Mouse (Mus musculus): ENCODE results near the gene Zscan29.

Gene Zscan29

GRCm38 (mm10) chr2:121170980-121171742 lies at the start of gene Zscan29:
TSS of gene Zscan29 (minus strand) at chr2:121171125.
- DNase-seq = peak; percentile 84

- DNase-seq = no peak
Measured at GRCm38 (mm10) chr2:121219994-121220393, 49.1 kb upstream of the Zscan29 start.

GRCm38 (mm10) chr2:121219177-121219576 lies 48.3 kb upstream of the Zscan29 start:
- no peak for DNase-seq

GRCm38 (mm10) chr2:121214491-121214890 lies 43.6 kb upstream of the Zscan29 start:
- DNase-seq = no peak

GRCm38 (mm10) chr2:121206541-121206940 lies 35.6 kb upstream of the Zscan29 start:
- DNase-seq = no peak

- DNase-seq = no peak
Measured at GRCm38 (mm10) chr2:121204276-121204675, 33.4 kb upstream of the Zscan29 start.

- no peak for DNase-seq
Measured at GRCm38 (mm10) chr2:121195466-121195865, 24.5 kb upstream of the Zscan29 start.

GRCm38 (mm10) chr2:121188530-121188929 lies 17.6 kb upstream of the Zscan29 start:
- DNase-seq = no peak

- no peak for DNase-seq
Measured at GRCm38 (mm10) chr2:121184142-121184541, 13.2 kb upstream of the Zscan29 start.

GRCm38 (mm10) chr2:121183431-121183830 lies 12.5 kb upstream of the Zscan29 start:
- peak; percentile 77 for DNase-seq

GRCm38 (mm10) chr2:121178828-121179479 lies 8.0 kb upstream of the Zscan29 start:
- no peak for DNase-seq

- no peak for DNase-seq
Measured at GRCm38 (mm10) chr2:121170481-121170971, 399 bp downstream of the Zscan29 start, which contains the start of gene Tubgcp4. TSS of gene Tubgcp4 (plus strand) at chr2:121170654.

- peak; percentile 25 for DNase-seq
Measured at GRCm38 (mm10) chr2:121169902-121170301, 1.0 kb downstream of the Zscan29 start.

GRCm38 (mm10) chr2:121169173-121169572 lies 1.8 kb downstream of the Zscan29 start:
- no peak for DNase-seq

- DNase-seq = no peak
Measured at GRCm38 (mm10) chr2:121153100-121153499, 17.8 kb downstream of the Zscan29 start.

- DNase-seq = no peak
Measured at GRCm38 (mm10) chr2:121149679-121150078, 21.2 kb downstream of the Zscan29 start.

- DNase-seq = no peak
Measured at GRCm38 (mm10) chr2:121142415-121142814, 28.5 kb downstream of the Zscan29 start.

GRCm38 (mm10) chr2:121141216-121142035 lies 29.5 kb downstream of the Zscan29 start:
- DNase-seq = no peak

GRCm38 (mm10) chr2:121140018-121140882 lies 30.7 kb downstream of the Zscan29 start, which contains the start of the genes Adal and Lcmt2:
TSS of gene Adal (plus strand) at chr2:121140428.
TSS of gene Lcmt2 (minus strand) at chr2:121140653.
- peak; percentile 92 for DNase-seq

GRCm38 (mm10) chr2:121139266-121140017 lies 31.5 kb downstream of the Zscan29 start:
- DNase-seq = peak; percentile 39

- no peak for DNase-seq
Measured at GRCm38 (mm10) chr2:121137371-121137770, 33.6 kb downstream of the Zscan29 start.
